Mouse (Mus musculus): ENCODE data around the gene Arhgef1.

The Arhgef1 gene

DNA sequence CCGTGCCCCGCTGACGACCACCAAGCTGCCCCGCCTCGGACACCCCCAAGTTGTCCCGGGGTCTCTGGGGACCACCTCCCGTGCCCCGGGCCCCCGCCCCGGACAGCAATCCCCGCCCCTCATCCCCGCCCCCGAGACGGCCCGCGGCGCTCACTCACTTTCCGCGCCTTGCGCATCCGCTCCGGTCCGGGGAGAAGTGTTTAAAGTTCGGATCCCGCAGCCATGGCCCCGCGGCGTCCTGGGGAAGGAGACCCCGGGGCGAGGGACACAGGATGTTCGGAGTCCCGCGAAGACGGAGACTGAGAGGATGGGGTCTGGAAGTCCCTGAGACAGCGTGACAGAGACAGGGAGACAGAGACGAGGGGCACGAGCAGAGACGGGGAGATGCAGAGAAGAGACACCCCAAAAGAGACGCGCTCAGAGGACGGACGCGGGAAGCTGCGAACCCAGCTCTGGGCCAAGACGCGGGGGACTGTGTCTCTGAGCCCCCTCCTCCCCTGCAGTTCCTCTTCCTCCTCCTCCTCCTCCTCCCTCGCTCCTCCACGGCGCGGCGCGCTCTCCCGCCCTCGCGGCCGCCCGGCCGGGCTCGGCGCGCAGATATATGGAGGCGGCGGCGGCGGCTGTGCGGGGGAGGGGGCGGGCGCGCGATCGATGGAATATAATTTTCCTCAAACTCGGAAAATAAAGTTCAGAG is 41.7 kb downstream of the Arhgef1 start, which contains the start of gene Gm4881:
Gm4881 (minus strand) TSS at position 238 of the 694 bp plus-strand sequence.
- DNase-seq (ENCODE audit: low spot score), result no peak

DNA sequence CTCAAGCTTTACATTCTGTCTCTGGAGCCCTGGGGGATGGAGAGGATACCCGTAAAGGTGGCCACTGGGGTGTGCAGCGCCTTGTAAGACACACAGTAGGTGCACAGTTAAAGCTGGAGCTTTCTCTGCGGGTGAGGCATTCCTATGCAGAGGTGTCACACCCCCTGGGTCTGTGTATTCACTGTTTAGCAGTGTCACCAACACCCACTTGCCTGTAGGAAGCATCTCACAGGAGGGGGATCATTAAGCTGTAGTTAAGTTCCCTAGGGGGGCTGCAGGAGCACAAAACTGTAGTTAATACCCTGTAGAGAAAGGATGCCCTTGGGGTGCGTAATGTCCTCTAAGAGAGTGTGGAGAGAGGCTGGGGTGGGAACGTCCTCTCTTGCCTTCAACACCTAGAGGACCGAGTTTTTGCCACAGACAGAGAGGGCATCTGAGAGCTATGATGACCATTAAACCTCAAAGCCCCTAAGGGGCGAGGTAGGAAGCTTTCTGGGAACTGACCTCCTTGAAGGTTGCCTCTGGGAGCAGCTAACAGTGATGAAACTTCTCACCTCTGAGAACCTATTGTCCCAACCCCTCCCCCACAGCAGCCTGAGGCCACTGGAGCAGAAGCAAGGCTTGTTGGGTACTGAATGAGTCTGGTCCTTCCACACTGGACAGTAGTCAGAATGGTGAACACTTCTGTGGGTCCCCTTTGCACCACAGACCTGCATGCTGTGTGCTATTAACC is 44.8 kb downstream of the Arhgef1 start:
- no peak for DNase-seq (ENCODE audit: low spot score)

DNA sequence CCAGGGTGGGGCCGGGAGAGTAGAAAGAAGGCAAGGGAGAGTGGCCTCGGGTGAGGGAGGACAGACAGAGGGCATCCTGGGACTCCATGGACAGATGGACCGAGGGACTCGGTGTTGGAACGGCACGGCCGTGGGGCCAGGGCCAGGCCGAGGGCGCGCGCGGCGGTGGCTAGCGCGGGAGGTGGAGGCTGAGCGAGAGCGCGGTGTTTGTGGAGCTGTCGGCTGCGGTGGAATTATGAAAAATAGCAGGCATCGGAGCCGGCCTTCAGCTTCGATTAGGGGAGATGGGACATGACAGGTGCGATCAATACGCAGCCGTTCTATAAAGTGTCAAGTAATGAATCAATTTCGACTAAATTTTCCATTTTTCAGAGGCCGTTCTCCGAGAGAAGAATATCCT is 46.1 kb downstream of the Arhgef1 start:
- DNase-seq (ENCODE audit: low spot score), result no peak

DNA sequence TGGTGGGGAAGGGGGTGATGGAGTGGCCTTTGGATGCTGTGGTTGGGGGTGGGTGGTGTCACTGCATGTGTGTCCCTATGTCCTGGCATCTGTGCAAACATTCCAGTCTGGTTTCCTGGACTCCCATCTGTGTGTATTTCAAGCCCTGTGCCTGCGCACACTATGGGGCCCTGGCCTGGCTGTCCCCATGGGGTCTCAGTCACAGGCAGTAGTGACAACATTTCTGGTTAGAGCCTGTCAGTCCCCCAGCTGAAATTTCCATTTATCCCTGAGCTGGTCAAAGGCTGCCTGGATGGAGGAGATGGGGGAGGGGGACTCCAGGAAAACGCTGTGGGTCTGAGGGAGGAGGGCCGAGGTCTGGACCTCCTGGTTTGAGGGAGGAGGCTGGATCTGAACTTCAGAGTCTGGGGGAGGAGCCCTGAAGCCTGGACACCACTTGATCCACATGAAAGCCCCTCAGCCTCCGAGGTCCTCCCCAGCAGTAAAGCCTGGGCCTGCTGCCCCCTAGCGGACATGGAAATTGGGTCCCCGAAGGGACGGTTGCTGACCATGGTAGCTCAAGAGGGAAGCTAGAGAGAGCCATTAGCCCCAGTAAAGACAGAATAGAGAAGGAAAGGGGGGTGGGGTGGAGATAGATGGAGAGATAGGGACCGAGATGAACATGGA is 47.4 kb downstream of the Arhgef1 start:
- peak; percentile 89 for DNase-seq (ENCODE audit: low spot score)

DNA sequence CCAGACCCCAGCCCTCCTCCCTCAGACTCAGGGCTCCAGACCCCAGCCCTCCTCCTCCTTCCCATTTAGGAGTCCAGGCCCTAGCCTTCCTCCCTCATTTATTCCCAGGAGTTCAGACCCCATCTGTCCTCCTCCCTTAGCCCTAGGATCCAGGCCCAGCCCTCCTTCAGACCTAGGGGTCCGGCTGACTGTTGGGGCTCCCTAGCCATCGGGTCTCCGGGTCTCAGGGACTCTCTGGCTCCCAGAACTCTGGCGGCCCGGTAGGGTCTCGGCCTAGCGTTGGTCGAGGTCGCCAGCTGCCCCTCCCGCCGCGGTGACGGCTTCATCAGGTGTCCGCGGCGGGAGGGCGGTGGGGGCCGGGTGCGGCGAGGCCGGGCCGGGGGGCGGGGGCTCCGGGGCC is 51.3 kb downstream of the Arhgef1 start:
- no peak for DNase-seq (ENCODE audit: low spot score)

DNA sequence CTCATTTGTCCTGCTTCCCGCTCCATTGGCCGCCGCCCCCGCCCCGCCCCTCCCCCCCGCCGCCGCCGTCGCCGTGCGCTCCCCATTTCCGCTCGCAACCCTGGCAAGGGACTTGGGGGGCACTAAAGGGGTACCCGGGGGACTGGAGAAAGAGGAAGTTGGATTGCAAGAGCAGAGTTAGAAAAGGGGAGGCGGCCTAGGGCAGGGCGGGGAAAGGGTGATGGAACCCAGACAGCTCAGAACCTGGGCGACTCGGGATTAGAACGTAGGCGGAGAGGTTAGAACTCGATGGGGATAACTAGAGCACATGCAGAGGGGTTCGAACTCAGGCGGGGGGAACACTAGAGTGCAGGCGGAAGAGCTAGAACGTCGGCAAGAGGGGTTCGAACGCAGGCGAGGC is 51.7 kb downstream of the Arhgef1 start:
- DNase-seq (ENCODE audit: low spot score), result no peak

DNA sequence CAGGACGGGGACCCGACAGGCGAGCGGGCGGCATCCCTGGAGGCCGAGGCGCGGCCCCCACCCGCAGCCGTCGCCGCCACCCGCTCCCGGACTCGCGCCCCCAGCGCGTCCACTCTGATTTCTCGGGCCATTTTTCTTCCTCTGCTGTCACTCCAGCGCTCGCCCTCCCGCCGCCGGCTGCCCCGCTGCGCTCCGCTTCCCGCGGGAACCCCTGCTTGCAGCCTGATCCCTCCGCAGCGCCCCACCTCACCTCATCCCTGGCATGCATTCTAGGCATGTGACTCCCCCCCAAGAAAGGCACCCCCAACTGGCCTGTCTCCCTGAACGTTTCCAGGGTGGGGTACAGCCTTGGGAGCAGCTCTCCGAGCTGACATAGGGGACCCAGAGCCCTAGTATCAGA is 52.5 kb downstream of the Arhgef1 start:
- no peak for DNase-seq (ENCODE audit: low spot score)

DNA sequence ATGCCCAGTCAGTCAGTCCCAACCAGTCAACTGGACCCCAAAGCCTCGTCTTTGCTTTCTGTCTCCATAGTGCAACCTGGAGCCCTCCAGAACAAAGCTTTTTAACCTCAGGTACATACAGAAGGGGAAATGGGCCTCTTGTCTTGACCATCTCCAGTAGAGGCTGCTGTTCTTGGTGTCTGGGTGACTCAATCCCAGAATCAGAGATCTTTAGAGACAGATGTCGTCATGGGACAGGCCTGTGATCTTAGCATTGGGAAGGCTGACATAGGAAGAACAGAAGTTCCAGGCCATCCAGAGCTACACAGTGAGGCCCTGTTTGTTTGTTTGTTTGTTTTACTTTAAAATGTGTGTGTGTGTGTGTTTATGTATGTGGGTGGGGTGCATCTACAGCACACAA is 61.6 kb downstream of the Arhgef1 start:
- DNase-seq (ENCODE audit: low spot score), result no peak

DNA sequence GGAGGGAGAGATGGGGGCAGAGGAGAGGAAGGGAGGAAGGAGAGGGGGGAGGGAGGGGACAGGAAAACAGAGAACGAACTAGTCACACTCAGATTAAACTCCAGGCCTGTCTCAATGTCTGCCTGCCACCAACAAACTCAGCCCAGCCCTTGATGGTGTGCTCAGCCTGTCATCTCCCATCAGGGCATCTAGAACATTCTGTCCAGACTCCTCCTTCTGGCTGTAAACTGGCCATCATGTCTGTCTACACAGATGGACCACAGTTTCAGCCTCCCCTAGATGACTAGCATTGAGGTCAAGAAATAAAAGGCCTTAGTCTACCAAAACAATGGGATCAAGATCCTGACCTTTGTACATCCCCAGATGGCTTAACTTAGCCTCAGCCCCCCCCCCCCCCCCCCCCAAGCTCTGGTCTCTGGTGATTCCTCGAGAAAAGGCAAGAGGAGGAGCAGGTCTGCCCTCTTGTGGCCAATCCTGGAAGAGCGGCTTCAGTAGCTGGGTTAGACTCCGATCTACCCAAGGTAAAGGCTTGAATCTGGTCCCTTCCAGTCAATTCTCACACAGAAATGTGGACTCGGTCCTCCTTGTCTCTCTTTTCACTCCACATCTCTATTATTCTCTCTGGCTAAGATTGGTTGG is 62.3 kb downstream of the Arhgef1 start:
- peak; percentile 91 for DNase-seq (ENCODE audit: low spot score)

DNA sequence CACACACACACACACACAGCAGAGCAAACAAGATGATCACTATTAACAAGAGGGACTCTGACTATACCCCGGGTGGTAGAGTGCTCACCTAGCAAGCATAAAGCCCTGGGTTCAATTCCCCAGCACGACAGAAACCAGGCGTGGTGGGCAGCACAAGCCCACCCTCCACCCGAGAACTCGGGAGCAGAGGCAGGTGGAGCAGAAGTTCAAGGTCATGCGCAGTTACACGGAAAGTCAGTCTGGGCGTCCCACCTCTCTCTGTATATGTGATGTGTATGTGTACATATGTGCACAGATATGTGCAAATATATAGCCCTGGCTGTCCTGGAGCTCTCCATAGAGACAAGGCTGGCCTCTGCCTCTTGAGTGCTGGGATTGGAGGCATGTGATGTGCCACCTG is 65.3 kb downstream of the Arhgef1 start:
- DNase-seq (ENCODE audit: low spot score), result no peak

DNA sequence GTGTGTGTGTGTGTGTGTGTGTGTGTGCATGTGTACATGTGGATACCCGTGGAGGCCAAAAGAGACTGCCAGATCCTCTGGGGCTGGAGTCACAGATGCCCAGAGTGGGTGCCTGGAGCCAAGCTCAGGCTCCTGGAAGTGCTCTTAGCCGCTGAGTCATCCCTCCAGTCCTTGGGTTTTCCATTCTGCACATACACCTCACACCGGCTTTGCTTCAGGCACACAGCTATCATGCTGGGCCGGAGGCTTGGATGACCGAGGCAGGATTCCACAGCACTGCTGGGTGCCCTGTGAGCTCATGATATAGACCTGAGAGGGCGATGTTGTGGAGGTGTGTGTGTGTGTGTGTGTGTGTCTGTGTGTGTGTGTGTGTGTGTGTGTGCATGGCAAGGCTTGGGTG is 65.8 kb downstream of the Arhgef1 start:
- no peak for DNase-seq (ENCODE audit: low spot score)

DNA sequence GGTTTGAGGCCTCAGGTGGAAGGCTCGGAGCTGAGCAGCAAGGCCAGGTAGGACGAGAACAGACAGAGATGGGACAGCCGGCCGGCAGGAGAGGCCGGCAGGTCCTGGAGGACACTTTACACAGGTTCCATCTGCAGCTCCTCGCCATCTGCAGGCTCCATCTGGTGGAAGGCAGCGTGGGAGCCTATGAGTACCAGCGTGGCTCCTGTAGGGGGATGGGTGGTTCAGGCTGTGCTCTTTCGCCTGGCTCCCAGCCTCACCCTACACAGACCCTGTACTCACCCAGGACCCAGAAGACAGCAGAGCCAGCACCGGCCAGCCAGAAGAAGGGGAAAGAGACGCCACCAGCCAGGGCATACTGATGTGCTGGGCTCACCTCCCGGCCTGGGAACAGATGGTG is 67.1 kb downstream of the Arhgef1 start:
- DNase-seq (ENCODE audit: low spot score), result no peak

DNA sequence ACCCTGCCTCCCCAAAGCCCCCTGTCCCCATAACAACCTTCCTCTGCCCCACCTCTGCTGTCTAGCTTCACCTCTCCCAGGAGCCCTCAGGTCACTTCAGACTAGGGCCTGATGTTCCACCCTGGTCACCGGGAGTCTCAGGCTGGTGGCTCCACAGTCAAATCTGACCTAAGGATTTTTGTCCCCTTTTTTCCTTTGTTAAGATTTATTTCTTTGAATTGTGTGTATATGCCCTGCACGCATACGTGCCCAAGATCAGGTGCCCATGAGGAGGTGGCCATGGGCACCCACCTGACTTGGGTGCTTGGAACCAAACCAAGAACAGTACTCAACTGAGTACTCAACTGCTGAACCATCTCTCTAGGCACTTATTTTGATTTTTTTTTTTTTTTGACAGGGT is 67.6 kb downstream of the Arhgef1 start:
- DNase-seq (ENCODE audit: low spot score), result no peak

DNA sequence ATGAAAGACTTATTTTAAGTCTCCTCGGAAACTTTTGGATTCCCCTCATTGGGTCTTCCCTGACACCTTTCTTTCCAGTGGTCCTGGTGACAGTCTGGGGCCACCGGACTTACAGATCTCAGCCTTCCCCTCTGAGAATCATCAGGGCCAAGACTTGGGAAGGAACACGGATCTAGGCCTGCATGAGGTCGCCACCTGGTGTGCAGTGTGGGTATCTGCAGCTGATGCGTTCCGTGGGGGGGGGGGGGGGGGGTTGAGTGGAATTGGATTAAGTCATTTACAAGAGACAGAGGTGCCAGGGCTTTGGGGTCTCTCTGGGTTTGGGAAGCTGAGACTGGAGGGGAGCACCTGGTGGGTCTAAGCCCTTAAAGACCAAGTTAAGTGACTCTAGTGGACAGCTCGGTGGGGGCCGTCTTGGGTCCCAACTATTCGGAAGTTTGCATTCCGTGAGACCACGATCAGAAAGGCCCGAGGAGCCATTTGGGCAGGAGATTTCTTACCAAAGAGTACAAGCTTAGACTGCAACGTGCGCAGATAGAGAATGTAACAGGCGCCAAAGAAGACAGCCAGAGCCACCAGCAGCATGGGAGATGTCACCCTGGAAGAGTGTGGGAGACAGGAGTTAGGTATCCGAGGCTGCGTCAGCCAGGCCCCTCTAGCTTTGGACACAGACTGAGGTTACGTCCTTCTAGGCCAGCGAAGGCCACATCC is 68.7 kb downstream of the Arhgef1 start:
- peak; percentile 81 for DNase-seq (ENCODE audit: low spot score)

DNA sequence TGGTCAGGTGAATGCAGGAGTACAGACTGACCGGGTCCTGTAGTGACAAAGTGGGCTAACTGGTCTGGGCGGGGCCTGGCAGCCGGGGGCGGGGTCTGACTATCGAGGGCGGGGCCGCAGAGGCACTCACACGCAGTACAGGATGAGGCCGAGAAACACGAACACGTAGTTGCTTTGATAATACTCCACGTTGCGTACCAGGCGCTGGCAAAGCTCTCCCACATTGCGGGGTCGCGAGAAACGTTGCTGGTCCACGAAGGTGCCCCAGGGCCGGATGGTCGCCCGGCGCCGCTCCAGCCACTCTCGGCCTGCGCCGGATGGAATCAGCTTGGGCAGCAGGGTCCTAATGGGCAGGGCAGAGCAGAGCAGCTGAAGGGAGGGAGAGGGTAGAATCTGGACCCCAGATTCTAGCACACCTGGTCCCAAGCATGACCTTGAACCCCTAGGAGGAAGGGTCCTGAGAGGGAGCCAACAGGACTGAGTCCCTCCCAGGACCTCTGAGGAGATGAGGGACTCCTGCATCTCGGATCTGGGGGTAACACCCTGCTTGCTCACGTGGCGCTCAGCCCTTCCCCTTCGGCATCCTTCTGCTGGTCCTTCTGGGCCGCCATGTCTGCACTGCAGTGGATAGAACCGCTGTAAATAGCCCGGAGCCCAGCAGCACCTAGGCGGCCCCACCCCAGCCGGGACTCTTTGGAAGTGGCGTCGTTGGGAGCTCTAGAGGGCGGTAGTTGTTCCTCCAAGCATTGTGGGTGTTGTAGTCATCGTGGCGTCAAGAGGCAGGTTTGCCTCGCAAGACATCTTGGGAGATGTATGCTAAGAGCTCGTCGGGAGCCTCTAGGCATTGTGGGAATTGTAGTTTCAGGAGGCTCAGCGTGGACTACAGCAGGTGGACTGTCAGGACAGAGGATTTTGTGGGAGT is 69.5 kb downstream of the Arhgef1 start, which contains the start of gene Rabac1:
Rabac1 (minus strand) TSS at position 783 of the 922 bp plus-strand sequence.
- peak; percentile 97 for DNase-seq (ENCODE audit: low spot score)

DNA sequence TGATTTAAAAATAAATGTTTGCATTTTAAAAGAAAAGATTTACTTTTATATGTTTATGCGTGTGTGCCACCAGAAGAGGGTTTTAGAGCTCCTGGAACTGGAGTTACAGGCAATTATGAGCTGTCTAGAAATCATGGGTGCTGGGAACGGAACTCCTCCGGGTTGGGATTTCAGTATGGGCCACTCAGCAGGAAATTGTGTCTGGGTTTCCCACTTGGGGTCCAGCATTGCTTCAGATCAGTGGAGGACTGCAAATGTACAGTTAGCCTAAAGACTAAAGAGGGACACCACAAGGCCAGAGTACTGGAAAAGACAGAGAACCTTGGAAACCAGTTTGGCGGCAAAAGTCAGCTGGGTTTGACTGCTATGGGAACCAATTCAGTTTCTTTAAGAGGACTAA is 70.5 kb downstream of the Arhgef1 start:
- DNase-seq (ENCODE audit: low spot score), result no peak

DNA sequence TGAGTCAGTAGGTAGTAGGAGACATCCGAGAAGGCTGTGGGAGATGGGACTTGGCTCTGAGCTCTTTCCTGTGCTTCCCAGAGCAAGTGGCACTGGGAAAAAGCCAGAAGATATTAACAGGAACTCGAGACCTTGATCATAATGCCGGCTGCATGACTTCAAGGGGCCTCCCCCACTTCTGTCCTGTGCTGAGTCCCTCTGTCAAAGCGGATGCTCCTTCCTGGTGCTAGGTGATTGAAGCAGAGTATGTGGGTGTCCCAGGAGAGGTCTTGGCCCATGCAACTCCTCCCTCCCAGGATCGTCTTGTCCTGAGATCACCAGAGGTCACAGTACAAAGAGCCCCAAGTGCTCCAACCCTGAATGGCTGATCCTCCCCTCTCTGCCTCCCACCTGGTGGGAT is 71.2 kb downstream of the Arhgef1 start:
- DNase-seq (ENCODE audit: low spot score), result no peak

DNA sequence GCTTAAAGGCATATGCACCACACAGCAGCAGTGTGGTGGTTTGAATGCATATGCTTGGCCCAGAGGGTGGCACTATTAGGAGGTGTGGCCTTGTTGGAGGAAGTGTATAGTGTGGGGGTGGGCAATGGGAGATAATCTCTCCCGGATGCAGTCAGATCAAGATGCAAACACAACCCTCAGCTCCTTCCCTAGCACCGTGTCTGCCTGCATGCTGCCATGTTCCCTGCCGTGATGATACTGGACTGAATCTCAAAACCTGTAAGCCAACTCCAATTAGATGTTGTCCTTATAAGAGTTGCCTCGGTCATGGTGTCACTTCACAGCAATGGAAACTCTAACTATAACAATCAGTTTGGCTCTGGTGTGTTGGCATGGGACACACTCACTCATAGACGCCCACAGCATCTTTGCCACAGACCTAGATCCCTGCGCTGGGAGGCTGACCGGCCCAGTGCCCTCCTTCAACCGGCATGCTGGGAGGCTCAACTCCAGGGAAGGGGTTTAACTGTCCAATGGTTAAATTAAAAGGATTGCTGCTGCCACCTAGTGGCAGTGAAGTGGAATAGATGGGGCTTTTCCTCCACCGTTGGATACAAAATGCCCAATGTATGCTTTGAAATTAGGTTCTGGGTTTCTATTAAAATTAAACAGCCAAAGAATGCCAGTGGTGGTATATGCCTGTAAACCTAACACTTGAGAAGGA is 72.3 kb downstream of the Arhgef1 start:
- peak; percentile 68 for DNase-seq (ENCODE audit: low spot score)

Data from embryo, embryonic 10 days (tissue).